In genomic region chr5:135445755-135446154, GRCm38 (mm10) we compare ENCODE assay signal across 11 mouse cellular contexts.
"Had no signal": no experiment of that assay in that cellular context is flagged by ENCODE, and none has a peak within 500 bp of the region (broad histone marks: within the 10 kb centered on the region; RNA-seq: fewer than 3 reads in every experiment).

No protein-coding gene starts in this region.

- H3K9me3 ChIP-seq: kidney, embryonic 15.5 days; limb, embryonic 13.5 days; midbrain, embryonic 13.5 days had no signal

- DNase-seq: kidney, postnatal 14 days; left cerebral cortex, postnatal 4 days; lung, adult 18-20 months; right cerebral cortex, adult 18-20 months; right cerebral cortex, postnatal 25 days; thymus, adult 2 months; thymus, postnatal 25 days had no signal

- H3K9ac ChIP-seq: kidney, embryonic 15.5 days; limb, embryonic 13.5 days; liver, embryonic 14.5 days; midbrain, embryonic 13.5 days had no signal

- H3K4me1 ChIP-seq: midbrain, embryonic 13.5 days had no signal

- H3K4me2 ChIP-seq: kidney, embryonic 15.5 days; limb, embryonic 13.5 days; midbrain, embryonic 13.5 days had no signal

- H3K27me3 ChIP-seq: kidney, embryonic 15.5 days; limb, embryonic 13.5 days; midbrain, embryonic 13.5 days had no signal

- H3K27ac ChIP-seq: kidney, embryonic 15.5 days; limb, embryonic 13.5 days; liver, embryonic 14.5 days; midbrain, embryonic 13.5 days had no signal

- ATAC-seq: midbrain, embryonic 13.5 days had no signal

- H3K4me3 ChIP-seq: kidney, embryonic 15.5 days; limb, embryonic 13.5 days; midbrain, embryonic 13.5 days had no signal
